Mouse (Mus musculus): ENCODE measurements at regions not wholly inside any gene's neighbourhood (a gene's known extent, or its start where the extent isn't known, plus 50 kb on each side); places are given as distances from the start of the nearest gene placed in this dataset.

- no peak overlapping the region for H3K27ac ChIP-seq (ENCODE audit: low read depth, low read length)
- peaks cover 5% of the 10 kb centered on the region; the same call in 1 of the 2 replicates for H3K4me1 ChIP-seq (ENCODE audit: control insufficient read depth, insufficient read depth, low read depth, low read length)
- no peak overlapping the region for H3K4me3 ChIP-seq (ENCODE audit: low read length)
- ATAC-seq: 0 out of 2 replicates have a peak, but pooled peaks have one; percentile 34
- 0 out of 2 replicates have a peak, but pooled peaks cover 2% of the 10 kb centered on the region for H3K27me3 ChIP-seq (replicated peaks; ENCODE audit: control insufficient read depth, insufficient read depth, low read length)
- H3K9ac ChIP-seq (ENCODE audit: low read depth, low read length): no peak overlapping the region
- no peaks in the 10 kb centered on the region for H3K9me3 ChIP-seq (ENCODE audit: control insufficient read depth, low read length)
- no peak overlapping the region for H3K4me2 ChIP-seq (ENCODE audit: low read length)
- 47% methylated on average over 13 of the region's 13 CpGs for WGBS
- H3K36me3 ChIP-seq (ENCODE audit: control insufficient read depth, insufficient read depth, low read length): no peaks in the 10 kb centered on the region
Measured at GRCm38 (mm10) chr6:97741427-97741826, 65.4 kb upstream of the Mitf start.

- peak overlapping the region; percentile 39 for H3K4me2 ChIP-seq (ENCODE audit: low read length)
- H3K4me1 ChIP-seq (ENCODE audit: control insufficient read depth, insufficient read depth, low read depth, low read length): peaks cover 5% of the 10 kb centered on the region; the same call in 1 of the 2 replicates
- no peak overlapping the region for H3K4me3 ChIP-seq (ENCODE audit: low read length)
- no peaks in the 10 kb centered on the region for H3K36me3 ChIP-seq (ENCODE audit: control insufficient read depth, insufficient read depth, low read length)
- 0 out of 2 replicates have a peak, but pooled peaks cover 2% of the 10 kb centered on the region for H3K27me3 ChIP-seq (replicated peaks; ENCODE audit: control insufficient read depth, insufficient read depth, low read length)
- 0 out of 2 replicates have a peak overlapping the region, but pooled peaks have one; percentile 3 for H3K9ac ChIP-seq (ENCODE audit: low read depth, low read length)
- no peak for ATAC-seq
- H3K9me3 ChIP-seq (ENCODE audit: control insufficient read depth, low read length): no peaks in the 10 kb centered on the region
- WGBS: 38% methylated on average over 11 of the region's 11 CpGs
- no peak overlapping the region for H3K27ac ChIP-seq (ENCODE audit: low read depth, low read length)
Measured at GRCm38 (mm10) chr6:97740851-97741201, 66.0 kb upstream of the Mitf start.

- 0 out of 2 replicates have a peak, but pooled peaks cover 2% of the 10 kb centered on the region for H3K27me3 ChIP-seq (replicated peaks; ENCODE audit: control insufficient read depth, insufficient read depth, low read length)
- peak; percentile 58; the same call in 1 of the 2 replicates for ATAC-seq
- no peak overlapping the region for H3K4me3 ChIP-seq (ENCODE audit: low read length)
- H3K9me3 ChIP-seq (ENCODE audit: control insufficient read depth, low read length): no peaks in the 10 kb centered on the region
- WGBS: 8% methylated on average over 13 of the region's 13 CpGs
- no peak overlapping the region for H3K27ac ChIP-seq (ENCODE audit: low read depth, low read length)
- peak overlapping the region; percentile 39 for H3K4me2 ChIP-seq (ENCODE audit: low read length)
- no peaks in the 10 kb centered on the region for H3K36me3 ChIP-seq (ENCODE audit: control insufficient read depth, insufficient read depth, low read length)
- 0 out of 2 replicates have a peak overlapping the region, but pooled peaks have one; percentile 3 for H3K9ac ChIP-seq (ENCODE audit: low read depth, low read length)
- H3K4me1 ChIP-seq (ENCODE audit: control insufficient read depth, insufficient read depth, low read depth, low read length): peaks cover 5% of the 10 kb centered on the region; the same call in 1 of the 2 replicates
Measured at GRCm38 (mm10) chr6:97740107-97740850, 66.6 kb upstream of the Mitf start.

- 64% methylated on average over 4 of the region's 4 CpGs for WGBS
- Histone ChIP-seq H3K4me1 (ENCODE audit: control insufficient read depth, insufficient read depth, low read depth, low read length) (peaks cover 5% of the 10 kb centered on the region; the same call in 1 of the 2 replicates), H3K27me3 (replicated peaks; ENCODE audit: control insufficient read depth, insufficient read depth, low read length) (0 out of 2 replicates have a peak, but pooled peaks cover 2% of the 10 kb centered on the region)
Measured at GRCm38 (mm10) chr6:97738846-97739245, 68.0 kb upstream of the Mitf start.

GRCm38 (mm10) chr6:97730835-97731234 is 76.0 kb upstream of the Mitf start:
- no peak overlapping the region for H3K27ac ChIP-seq (ENCODE audit: low read depth, low read length)
- H3K4me2 ChIP-seq (ENCODE audit: low read length): no peak overlapping the region
- H3K4me1 ChIP-seq (ENCODE audit: control insufficient read depth, insufficient read depth, low read depth, low read length): peaks cover 4% of the 10 kb centered on the region; the same call in 1 of the 2 replicates
- no peak for ATAC-seq
- H3K27me3 ChIP-seq (replicated peaks; ENCODE audit: control insufficient read depth, insufficient read depth, low read length): no peaks in the 10 kb centered on the region
- no peaks in the 10 kb centered on the region for H3K9me3 ChIP-seq (ENCODE audit: control insufficient read depth, low read length)
- no peak overlapping the region for H3K4me3 ChIP-seq (ENCODE audit: low read length)
- no peaks in the 10 kb centered on the region for H3K36me3 ChIP-seq (ENCODE audit: control insufficient read depth, insufficient read depth, low read length)
- H3K9ac ChIP-seq (ENCODE audit: low read depth, low read length): no peak overlapping the region

More at GRCm38 (mm10) chr6:97738846-97739245, 68.0 kb upstream of the Mitf start:
- Histone ChIP-seq H3K27ac (ENCODE audit: low read depth, low read length) (no peak overlapping the region), H3K9me3 (ENCODE audit: control insufficient read depth, low read length) (no peaks in the 10 kb centered on the region), H3K9ac (ENCODE audit: low read depth, low read length) (no peak overlapping the region), H3K36me3 (ENCODE audit: control insufficient read depth, insufficient read depth, low read length) (no peaks in the 10 kb centered on the region), H3K4me2 (ENCODE audit: low read length) (no peak overlapping the region), H3K4me3 (ENCODE audit: low read length) (no peak overlapping the region)
- no peak for ATAC-seq

- H3K27me3 ChIP-seq (replicated peaks; ENCODE audit: control insufficient read depth, insufficient read depth, low read length): no peaks in the 10 kb centered on the region
- no peak overlapping the region for H3K9ac ChIP-seq (ENCODE audit: low read depth, low read length)
- no peak overlapping the region for H3K4me3 ChIP-seq (ENCODE audit: low read length)
- H3K36me3 ChIP-seq (ENCODE audit: control insufficient read depth, insufficient read depth, low read length): no peaks in the 10 kb centered on the region
- H3K4me1 ChIP-seq (ENCODE audit: control insufficient read depth, insufficient read depth, low read depth, low read length): peaks cover 3% of the 10 kb centered on the region; the same call in 1 of the 2 replicates
- H3K27ac ChIP-seq (ENCODE audit: low read depth, low read length): no peak overlapping the region
- 21% methylated on average over 6 of the region's 6 CpGs for WGBS
- no peak for ATAC-seq
- H3K9me3 ChIP-seq (ENCODE audit: control insufficient read depth, low read length): no peaks in the 10 kb centered on the region
- no peak overlapping the region for H3K4me2 ChIP-seq (ENCODE audit: low read length)
Measured at GRCm38 (mm10) chr6:97718184-97718910, 88.5 kb upstream of the Mitf start.

- ATAC-seq: no peak
- Histone ChIP-seq H3K4me3 (ENCODE audit: low read length) (no peak overlapping the region), H3K27me3 (replicated peaks; ENCODE audit: control insufficient read depth, insufficient read depth, low read length) (no peaks in the 10 kb centered on the region), H3K4me1 (ENCODE audit: control insufficient read depth, insufficient read depth, low read depth, low read length) (no peaks in the 10 kb centered on the region), H3K27ac (ENCODE audit: low read depth, low read length) (no peak overlapping the region), H3K36me3 (ENCODE audit: control insufficient read depth, insufficient read depth, low read length) (no peaks in the 10 kb centered on the region), H3K4me2 (ENCODE audit: low read length) (no peak overlapping the region), H3K9ac (ENCODE audit: low read depth, low read length) (no peak overlapping the region), H3K9me3 (ENCODE audit: control insufficient read depth, low read length) (no peaks in the 10 kb centered on the region)
- WGBS: 34% methylated on average over 2 of the region's 2 CpGs
Measured at GRCm38 (mm10) chr6:97707401-97707800, 90.1 kb upstream of the Frmd4b start.

GRCm38 (mm10) chr6:97704361-97704760 is 87.0 kb upstream of the Frmd4b start:
- Histone ChIP-seq H3K9ac (ENCODE audit: low read depth, low read length) (no peak overlapping the region), H3K9me3 (ENCODE audit: control insufficient read depth, low read length) (no peaks in the 10 kb centered on the region), H3K36me3 (ENCODE audit: control insufficient read depth, insufficient read depth, low read length) (no peaks in the 10 kb centered on the region), H3K4me1 (ENCODE audit: control insufficient read depth, insufficient read depth, low read depth, low read length) (peaks cover 4% of the 10 kb centered on the region), H3K27me3 (replicated peaks; ENCODE audit: control insufficient read depth, insufficient read depth, low read length) (no peaks in the 10 kb centered on the region), H3K4me2 (ENCODE audit: low read length) (no peak overlapping the region), H3K27ac (ENCODE audit: low read depth, low read length) (no peak overlapping the region), H3K4me3 (ENCODE audit: low read length) (no peak overlapping the region)
- no peak for ATAC-seq
- 79% methylated on average over 5 of the region's 5 CpGs for WGBS

- Histone ChIP-seq H3K36me3 (ENCODE audit: control insufficient read depth, insufficient read depth, low read length) (no peaks in the 10 kb centered on the region), H3K9ac (ENCODE audit: low read depth, low read length) (no peak overlapping the region), H3K27ac (ENCODE audit: low read depth, low read length) (no peak overlapping the region), H3K4me3 (ENCODE audit: low read length) (no peak overlapping the region), H3K4me1 (ENCODE audit: control insufficient read depth, insufficient read depth, low read depth, low read length) (peaks cover 4% of the 10 kb centered on the region), H3K27me3 (replicated peaks; ENCODE audit: control insufficient read depth, insufficient read depth, low read length) (no peaks in the 10 kb centered on the region), H3K9me3 (ENCODE audit: control insufficient read depth, low read length) (no peaks in the 10 kb centered on the region), H3K4me2 (ENCODE audit: low read length) (no peak overlapping the region)
- ATAC-seq: peak; percentile 68
- 70% methylated on average over 3 of the region's 3 CpGs for WGBS
Measured at GRCm38 (mm10) chr6:97699752-97700098, 82.4 kb upstream of the Frmd4b start.
